Mouse (Mus musculus) ovary, postnatal 10 days (tissue): ENCODE results near the gene Gm12216.
"Not testable (repeated sequence)": the region's sequence is repeated elsewhere in the genome, so short reads cannot be mapped to it uniquely, and the experiment has no call there.

Experiments
- DNase-seq: peaks from one replicate; pipeline ENCODE4 v3.0.0; 2022; ENCODE audit warnings: low spot score

Gm12216 gene

GRCm38 (mm10) chr11:53770125-53770791 is 88.8 kb downstream of the Gm12216 start:
- peak; percentile 61 for DNase-seq

GRCm38 (mm10) chr11:53769760-53770124 is 89.3 kb downstream of the Gm12216 start, which contains the start of gene Irf1:
TSS of gene Irf1 (plus strand) at chr11:53770014.
- DNase-seq, result peak; percentile 90

GRCm38 (mm10) chr11:53769185-53769576 is 89.9 kb downstream of the Gm12216 start:
- DNase-seq, result no peak

DNA sequence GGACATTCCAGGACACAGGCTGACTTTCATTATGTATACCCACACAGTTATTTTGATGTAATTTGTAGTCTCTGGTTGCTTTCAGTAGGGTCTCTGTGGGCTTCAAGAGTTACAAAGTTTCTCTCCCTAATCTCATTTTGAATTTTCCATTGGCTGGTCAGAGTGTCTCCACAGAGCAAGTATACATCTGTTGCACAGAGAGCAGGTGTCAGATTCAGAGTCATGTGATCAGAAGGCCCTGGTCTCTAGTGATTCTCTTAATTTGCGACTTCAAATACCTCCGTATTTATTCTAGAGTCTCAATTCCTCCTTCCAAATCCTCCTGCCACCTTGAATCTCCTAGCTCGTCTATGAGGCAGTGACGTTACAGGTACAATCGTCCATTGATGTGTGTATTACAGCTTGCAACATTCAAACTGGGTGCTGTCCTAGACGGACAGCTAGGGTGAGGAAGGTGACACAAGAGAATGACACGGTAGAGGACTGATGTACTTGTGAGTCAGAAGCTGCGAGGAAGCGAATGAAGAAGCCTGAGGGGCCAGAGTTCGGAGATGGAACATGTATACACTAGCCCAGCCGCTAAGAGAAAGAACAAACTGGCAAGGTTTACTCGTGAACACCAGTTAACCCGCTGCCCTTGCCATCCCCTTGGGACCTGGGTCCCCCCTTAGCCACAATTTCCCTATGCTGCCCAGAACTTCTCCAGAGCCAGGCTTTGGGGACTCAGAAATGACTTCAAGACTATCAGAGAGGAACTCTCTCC is 90.5 kb downstream of the Gm12216 start:
- DNase-seq, result no peak

DNA sequence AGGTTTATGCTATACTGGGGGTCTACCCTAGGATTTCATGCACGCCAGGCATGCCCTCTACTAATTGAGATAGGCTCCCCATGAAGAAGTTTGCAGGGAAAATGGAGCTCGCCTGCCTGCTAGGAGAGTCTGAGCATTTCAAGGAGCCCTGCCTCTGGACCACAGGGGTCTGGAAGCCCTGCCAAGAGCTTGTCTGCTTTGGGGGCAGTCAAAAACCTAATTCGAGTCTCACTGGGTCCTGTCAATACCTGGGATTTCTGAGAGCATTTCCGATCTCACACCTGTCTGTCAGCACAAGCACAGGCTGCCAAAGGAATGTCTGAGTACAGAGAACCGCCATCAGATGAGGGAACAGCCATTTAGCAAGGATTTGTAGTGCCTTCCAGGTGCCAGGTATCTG is 94.5 kb downstream of the Gm12216 start:
- no peak for DNase-seq

DNA sequence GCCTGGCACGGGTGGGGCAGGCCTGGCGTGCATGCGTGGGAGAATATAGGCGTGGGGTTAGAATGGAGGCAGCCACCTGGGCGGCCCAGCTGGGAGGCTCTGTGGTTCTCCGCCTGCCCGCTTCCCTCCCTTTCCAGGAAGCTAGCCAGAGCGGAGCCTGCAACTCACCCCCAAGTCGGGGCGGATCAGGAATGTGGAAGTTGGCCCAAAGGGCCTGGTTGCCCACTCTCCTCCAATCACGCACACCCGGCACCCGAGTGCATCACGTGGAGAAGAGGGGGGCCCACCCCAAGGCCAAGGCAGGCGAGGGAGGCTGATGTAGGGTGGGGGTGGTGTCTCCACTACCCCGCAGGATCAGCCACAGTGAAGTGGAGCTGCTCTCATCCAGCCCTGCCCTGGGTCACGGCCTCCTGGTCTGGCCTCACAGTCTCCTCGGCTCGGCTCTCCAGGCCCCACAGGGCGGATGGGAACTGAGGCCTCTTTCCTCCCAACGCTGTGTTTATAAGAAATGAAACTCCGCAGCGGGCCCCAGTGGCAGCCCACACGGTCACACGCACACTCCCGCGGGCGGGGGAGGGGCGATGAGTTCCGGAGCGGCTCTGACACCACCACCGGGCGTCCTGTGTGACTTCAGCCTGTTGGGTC is 95.4 kb downstream of the Gm12216 start:
- DNase-seq, result peak; percentile 76

DNA sequence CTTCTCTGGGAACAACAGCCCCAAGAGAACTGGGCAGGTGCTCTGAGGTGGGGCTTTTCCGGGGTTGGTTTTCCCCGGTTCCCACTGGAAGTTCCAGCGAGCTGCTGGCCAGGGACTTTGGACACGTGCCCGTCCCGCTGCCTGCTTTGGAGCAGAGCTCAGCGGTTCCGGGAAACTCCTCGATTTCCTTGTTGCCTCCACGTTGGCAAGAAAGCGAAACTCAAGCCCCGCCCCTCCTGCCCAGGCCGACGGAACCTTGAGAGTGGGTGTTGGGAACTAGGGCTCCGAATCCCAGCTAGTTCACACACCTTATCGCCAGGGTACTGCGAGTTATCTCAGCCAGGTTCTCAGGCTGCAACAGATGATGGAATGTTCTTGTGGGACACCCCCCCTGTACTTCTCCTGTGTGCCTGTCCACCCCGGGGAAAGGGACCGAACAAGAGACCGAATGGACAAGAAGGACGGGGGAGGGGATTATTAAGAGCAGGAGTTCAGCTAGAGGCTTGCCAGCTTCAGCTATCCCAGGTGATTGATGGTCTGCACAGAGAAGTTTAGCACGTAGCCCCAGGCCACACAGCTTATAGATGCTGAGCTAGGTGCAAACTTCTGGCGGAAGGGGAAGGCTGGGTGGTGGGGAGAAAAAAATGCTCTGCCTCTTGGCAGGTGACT is 96.1 kb downstream of the Gm12216 start:
- peak; percentile 77 for DNase-seq

DNA sequence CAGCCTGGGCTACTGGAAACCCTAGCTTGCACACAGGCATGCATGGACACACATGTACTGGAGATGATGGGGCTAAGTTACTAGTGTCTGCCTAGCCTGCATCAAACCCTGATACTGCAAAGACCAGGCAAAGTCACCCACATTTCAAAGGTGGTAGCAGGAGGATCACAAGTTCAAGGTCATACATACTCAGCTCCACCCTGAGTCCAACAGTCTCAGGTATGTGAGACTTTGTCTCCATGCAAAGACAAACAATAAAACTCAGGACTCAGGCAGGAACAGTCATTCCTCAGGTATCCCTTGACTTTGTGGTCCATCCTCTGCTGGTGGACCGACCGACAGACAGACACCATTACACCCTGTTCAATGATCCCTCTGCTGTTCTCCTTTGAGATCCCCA is 96.6 kb downstream of the Gm12216 start:
- no peak for DNase-seq

DNA sequence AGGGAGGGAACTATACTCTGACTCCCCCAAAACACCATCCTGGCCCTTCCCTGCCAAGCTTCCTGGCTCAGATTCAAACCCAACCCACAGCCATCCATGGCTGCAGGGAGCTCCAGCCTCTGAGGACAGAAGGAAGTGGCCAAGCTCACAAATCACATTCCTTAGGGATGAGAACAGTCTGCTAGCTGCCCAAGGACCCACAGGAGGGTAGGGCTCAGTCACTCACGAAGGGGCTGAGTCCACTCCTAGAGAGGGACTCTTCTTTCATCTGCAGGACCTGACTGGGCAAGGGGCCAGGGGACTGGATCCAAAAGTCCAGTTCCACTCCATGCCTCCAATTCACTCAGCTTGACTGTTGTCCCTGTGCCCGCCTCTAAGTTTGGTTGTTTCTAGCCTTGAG is 97.2 kb downstream of the Gm12216 start:
- peak; percentile 81 for DNase-seq

GRCm38 (mm10) chr11:53761284-53761683 is 97.8 kb downstream of the Gm12216 start:
- no peak for DNase-seq

DNA sequence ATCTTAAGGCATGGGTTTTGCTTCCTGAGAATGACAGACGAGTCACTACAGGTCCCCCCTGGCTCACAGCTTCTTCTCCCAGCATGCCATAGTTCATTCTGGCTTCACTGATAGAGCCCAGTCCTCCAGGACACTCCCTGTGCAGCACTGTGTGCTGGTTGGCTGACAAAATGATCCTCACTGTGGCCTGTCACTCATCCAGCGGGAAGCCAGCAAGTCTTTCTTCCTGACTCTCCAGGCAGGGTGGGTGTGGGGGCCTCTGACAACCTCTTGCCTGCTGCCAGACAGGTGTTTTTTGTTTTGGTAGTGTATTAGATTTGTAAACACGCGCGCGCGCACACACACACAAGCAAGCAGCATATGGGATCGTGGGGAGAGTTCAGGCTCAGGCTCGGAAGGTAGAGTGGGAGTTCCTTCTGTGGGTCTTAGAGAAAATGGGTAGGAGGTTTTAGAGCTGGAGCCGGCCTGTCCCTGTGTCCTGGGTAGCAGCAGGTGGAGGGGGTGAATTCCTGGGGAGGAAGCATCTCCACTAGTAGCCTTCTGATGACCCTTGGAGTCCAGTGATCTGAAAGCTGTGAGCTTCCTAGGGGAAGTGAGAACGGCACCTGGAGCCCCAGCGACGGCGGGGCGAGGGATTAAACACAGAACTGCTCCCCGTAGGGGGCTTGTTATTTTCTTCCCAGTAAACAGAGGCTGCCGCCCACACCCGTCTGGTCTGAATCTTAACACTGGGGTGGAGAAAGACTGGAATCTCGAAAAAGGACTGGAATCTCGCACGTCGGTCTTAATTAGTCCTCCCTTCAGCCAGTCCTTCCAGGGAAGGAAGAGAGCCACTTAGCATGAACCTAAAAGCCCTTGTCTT is 99.3 kb downstream of the Gm12216 start:
- DNase-seq, result no peak

DNA sequence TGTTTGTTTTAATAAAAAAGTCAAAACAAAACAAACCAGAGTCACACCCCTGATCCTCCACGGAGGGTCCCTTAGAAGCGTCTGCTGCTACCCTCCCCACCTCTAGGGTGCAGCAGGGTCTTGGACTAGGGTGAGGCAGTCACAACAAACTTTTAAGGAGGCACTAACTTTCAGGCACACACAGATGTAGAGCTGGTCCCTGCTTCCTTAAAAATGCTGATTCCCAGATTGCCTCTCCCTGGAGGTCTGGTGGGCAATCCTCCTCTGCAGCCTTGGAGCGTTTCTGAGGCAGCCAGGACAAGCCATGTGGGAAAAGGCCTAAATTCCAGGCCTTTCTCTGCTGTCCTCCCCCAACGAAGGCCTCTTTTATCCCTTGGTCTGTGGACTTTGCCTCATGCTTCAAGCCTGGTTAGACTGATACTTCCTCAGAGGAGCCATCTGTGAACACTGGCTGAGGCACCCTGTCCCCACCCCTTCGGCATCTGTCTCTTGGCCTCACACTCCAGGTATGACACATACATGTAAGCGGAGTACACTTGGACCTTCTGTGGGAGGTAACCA is 100.2 kb downstream of the Gm12216 start:
- no peak for DNase-seq

DNA sequence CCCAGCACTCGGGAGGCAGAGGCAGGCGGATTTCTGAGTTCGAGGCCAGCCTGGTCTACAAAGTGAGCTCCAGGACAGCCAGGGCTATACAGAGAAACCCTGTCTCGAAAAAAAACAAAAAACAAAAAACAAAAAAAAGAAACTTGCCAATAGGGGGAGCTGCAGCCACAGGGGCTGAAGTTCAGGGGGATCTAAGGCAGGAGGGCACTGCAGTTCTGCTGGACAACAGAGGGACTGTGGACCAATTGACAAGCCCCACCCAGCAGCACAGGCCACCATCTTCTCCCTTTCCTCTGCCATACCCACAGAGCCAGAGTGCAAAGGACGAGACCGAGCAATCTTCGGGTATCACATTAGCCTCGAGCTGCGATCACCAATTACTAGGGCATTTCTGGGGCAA is 101.0 kb downstream of the Gm12216 start:
- DNase-seq, result not testable (repeated sequence)

GRCm38 (mm10) chr11:53757612-53758011 is 101.4 kb downstream of the Gm12216 start:
- no peak for DNase-seq

DNA sequence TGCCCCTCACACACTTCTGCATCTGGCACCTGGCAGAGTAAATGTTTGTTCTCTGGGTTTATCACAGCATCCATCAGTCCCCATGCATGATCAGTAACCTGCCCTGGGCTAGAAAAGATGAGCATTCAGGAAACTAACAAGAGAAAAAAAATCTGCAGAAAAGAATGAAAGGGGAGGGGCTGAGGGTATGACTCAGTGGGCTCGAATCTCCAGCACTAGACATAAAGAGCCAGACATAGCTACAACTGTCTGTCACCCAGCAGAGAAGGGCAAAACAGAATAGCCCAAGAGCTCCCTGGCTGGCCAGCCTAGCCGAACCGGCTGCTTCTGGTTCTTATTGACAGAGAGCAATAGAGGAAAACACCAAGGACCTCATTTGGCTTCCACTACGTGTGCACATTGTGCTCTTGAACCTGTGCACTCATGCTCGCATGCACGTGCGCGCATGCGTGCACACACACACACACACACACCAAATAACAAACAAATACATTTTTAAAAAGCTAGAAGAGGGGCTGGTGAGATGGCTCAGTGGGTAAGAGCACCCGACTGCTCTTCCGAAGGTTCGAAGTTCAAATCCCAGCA is 104.0 kb downstream of the Gm12216 start:
- no peak for DNase-seq

DNA sequence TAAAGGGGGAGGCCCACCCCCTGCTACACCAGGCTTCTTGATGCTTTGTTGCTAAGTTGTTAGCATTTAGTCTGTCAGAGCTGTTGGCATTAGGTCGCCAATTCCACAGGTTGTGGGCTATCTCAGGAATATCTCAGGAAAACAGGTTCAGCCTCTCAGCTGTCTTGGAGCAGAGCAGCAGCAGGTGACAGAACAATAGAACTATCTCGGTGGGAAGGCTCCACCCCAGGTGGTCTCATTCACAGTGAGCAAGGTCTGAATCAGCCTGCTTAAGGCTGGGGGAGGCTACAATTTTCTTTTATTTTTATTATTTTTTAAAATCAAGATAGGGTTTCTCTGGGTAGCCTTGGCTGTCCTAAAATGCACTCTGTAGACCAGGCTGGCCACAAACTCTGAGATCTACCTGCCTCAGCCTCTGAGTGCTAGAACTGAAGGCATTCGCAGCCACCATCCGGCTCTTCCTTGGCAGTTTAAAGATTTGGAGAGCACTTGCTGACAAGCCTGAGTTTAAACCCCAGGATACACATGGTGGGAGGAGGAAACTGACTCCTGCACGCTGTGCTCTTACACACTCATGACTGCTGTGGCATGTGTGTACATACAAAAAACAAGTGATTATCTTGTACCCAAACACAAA is 109.2 kb downstream of the Gm12216 start:
- DNase-seq, result no peak

DNA sequence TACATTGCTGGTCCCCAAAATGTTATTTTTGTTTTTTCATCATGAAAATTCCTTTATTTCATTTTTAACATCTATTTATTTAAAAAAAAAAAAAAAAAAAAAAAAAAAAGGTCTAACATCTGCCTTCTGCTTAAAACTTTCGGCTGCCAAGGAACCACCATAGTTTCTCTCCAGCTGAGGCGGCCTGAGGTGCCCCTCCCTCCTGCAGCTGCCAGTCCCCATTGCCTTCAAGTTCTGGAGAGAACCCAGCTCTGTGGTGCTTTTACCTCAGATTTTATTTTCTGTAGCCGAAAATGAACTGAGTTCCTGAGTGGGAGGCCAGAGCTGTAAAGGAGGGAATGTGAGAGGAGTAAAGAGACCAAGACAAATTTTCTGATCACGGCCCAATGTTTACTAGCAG is 109.8 kb downstream of the Gm12216 start:
- DNase-seq, result no peak

GRCm38 (mm10) chr11:53748614-53749013 is 110.4 kb downstream of the Gm12216 start:
- no peak for DNase-seq

DNA sequence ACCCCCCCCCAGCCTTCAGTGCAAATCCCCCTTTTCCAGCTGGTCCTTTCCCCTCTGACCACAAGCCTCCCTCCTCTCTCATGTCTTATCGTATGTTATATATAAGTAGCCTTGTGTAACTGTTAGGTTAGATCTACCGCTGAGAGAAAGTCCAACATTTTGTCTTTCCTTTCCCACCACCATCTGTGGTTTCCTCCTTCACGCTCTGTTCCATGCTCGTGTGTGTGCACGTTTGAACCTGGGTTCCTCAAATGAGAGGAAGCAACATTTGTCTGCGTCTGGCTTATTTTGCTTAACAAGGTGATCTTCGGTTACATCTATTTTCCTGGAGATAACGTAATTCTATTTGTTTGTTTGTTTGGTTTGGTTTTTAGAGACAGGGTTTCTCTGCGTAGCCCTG is 111.1 kb downstream of the Gm12216 start:
- DNase-seq, result no peak

DNA sequence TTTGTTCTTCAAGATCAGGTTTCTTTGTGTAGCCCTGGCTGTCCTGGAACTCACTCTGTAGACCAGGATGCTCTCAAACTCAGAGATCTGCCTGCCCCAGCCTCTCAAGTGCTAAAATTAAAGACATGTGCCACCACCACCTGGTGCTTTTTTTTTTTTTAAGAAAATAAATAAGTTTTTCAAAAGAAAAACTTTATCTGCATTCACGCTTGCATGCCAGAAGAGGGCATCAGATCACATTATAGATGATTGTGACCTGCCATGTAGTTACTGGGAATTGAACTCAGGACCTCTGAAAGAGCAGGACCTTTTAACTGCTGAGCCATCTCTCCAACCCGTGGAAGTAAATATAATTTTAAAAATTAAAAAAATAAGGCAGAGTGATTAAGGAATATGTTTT is 113.8 kb downstream of the Gm12216 start:
- DNase-seq, result no peak

DNA sequence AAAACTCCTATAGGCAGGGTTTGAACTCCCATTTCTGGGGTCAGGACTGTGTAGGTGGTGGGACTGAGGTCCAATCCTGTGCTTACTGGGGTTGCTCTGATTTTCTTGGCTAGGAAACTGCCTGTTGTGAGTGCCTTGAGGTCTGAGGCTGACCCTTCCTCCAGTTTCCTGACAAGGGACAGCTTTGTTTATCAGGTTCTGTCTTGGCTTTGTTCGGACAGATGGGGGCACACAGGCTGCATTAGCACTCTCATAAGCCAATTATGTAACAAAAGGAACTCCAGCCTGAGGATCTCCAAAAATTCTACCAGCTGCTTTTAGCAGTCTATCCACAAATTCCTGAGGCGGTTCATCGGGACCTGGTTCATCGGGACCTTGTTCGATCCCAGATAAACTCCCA is 116.7 kb downstream of the Gm12216 start:
- DNase-seq, result no peak
